Mouse (Mus musculus) heart, adult 2 months (tissue): ENCODE data around the gene Pim1.

Experiments
- CTCF ChIP-seq: fragments of 200-600 bp; IDR thresholded peaks from 2 replicates; pipeline ENCODE4 v1.8.1; 2022; ENCODE audit warnings: antibody characterized with exemption, mild to moderate bottlenecking, moderate library complexity
- EP300 ChIP-seq: fragments of 200-500 bp; IDR thresholded peaks from 2 replicates; pipeline ENCODE4 v1.6.1; 2011; ENCODE audit warnings: low read depth, low read length, control low read depth; ENCODE audit not compliant: insufficient read depth
- POLR2A ChIP-seq: fragments of 200-500 bp; IDR thresholded peaks from 2 replicates; pipeline ENCODE4 v1.6.1; 2011; ENCODE audit warnings: mild to moderate bottlenecking, low read depth, low read length, control low read depth; ENCODE audit not compliant: insufficient read depth

- no peak for TF ChIP-seq CTCF
- TF ChIP-seq POLR2A = no peak
- TF ChIP-seq EP300 = no peak
Measured at GRCm38 (mm10) chr17:29500802-29501469, 10.4 kb downstream of the Pim1 start.
